ENCODE assay signal across 22 mouse cellular contexts in genomic region chr11:93263979-93264378, GRCm38 (mm10).
DNase-seq lines count a peak whose midpoint lies in the region; ATAC-seq and TF ChIP-seq lines count a peak whose summit lies in the region.
"Had no signal": no experiment of that assay in that cellular context is flagged by ENCODE, and none has a peak within 500 bp of the region (broad histone marks: within the 10 kb centered on the region; RNA-seq: fewer than 3 reads in every experiment).

No protein-coding gene starts in this region.

- no peaks in the 10 kb centered on the region for H3K4me1 ChIP-seq in intestine, embryonic 15.5 days (replicated peaks)
- no peaks in the 10 kb centered on the region for H3K4me1 ChIP-seq in intestine, postnatal 0 days (replicated peaks; ENCODE audit: control insufficient read depth, insufficient read depth, low read length)
- H3K4me1 ChIP-seq in intestine, embryonic 16.5 days (ENCODE audit: control insufficient read depth, insufficient read depth, low read length) = no peaks in the 10 kb centered on the region
- no peaks in the 10 kb centered on the region for H3K4me1 ChIP-seq in stomach, postnatal 0 days (replicated peaks; ENCODE audit: control insufficient read depth, insufficient read depth)

- no peak overlapping the region for H3K4me2 ChIP-seq in intestine, embryonic 15.5 days (replicated peaks)
- no peak overlapping the region for H3K4me2 ChIP-seq in intestine, postnatal 0 days (replicated peaks; ENCODE audit: low read depth)
- no peak overlapping the region for H3K4me2 ChIP-seq in intestine, embryonic 16.5 days (ENCODE audit: low read depth, low read length)
- no peak overlapping the region for H3K4me2 ChIP-seq in stomach, postnatal 0 days (replicated peaks; ENCODE audit: low read depth)

- DNase-seq in stomach, postnatal 0 days (ENCODE audit: low spot score) = no peak
- no peak for DNase-seq in frontal cortex, postnatal 10 days (ENCODE audit: low spot score in 2 of 2)
- DNase-seq in MN1 (ENCODE audit: low spot score) = no peak
- DNase-seq: adrenal gland, adult 2 months; adrenal gland, adult 8-10 months; adrenal gland, postnatal 10 days; adrenal gland, postnatal 14 days; adrenal gland, postnatal 25 days; adrenal gland, postnatal 36 days; B cell, adult 2 months; cerebellum, adult 11 months; cerebellum, adult 11-12 months; cerebellum, adult 18-20 months; cerebellum, adult 2 months had no signal

- TF ChIP-seq CTCF in intestine, postnatal 0 days (IDR thresholded peaks at IDR 0.05; ENCODE audit: low read depth) = no peak
- TF ChIP-seq CTCF in stomach, postnatal 0 days (IDR thresholded peaks at IDR 0.05; ENCODE audit: low read depth) = no peak

- 72% methylated on average over 3 of the region's 3 CpGs for WGBS in intestine, embryonic 15.5 days
- WGBS in intestine, postnatal 0 days = 46% methylated on average over 3 of the region's 3 CpGs
- WGBS in intestine, embryonic 16.5 days = 68% methylated on average over 3 of the region's 3 CpGs
- 59% methylated on average over 3 of the region's 3 CpGs for WGBS in stomach, postnatal 0 days

- TF ChIP-seq EP300 in stomach, postnatal 0 days (optimal IDR thresholded peaks at IDR 0.05) = no peak

- no peaks in the 10 kb centered on the region for H3K9me3 ChIP-seq in intestine, embryonic 15.5 days
- H3K9me3 ChIP-seq in intestine, postnatal 0 days (ENCODE audit: control insufficient read depth) = no peaks in the 10 kb centered on the region
- H3K9me3 ChIP-seq in intestine, embryonic 16.5 days (ENCODE audit: control insufficient read depth, low read length) = no peaks in the 10 kb centered on the region
- H3K9me3 ChIP-seq in stomach, postnatal 0 days (ENCODE audit: control insufficient read depth, low read length) = no peaks in the 10 kb centered on the region

- no peak overlapping the region for H3K27ac ChIP-seq in intestine, embryonic 15.5 days
- H3K27ac ChIP-seq in intestine, postnatal 0 days (ENCODE audit: low read depth, low read length) = no peak overlapping the region
- H3K27ac ChIP-seq in intestine, embryonic 16.5 days (ENCODE audit: low read length) = no peak overlapping the region
- no peak overlapping the region for H3K27ac ChIP-seq in stomach, postnatal 0 days (replicated peaks)

- H3K36me3 ChIP-seq in intestine, embryonic 15.5 days = no peaks in the 10 kb centered on the region
- no peaks in the 10 kb centered on the region for H3K36me3 ChIP-seq in intestine, postnatal 0 days (ENCODE audit: control insufficient read depth, insufficient read depth)
- H3K36me3 ChIP-seq in intestine, embryonic 16.5 days (ENCODE audit: control insufficient read depth, insufficient read depth, low read length) = no peaks in the 10 kb centered on the region
- H3K36me3 ChIP-seq in stomach, postnatal 0 days (ENCODE audit: control insufficient read depth, insufficient read depth, low read length) = no peaks in the 10 kb centered on the region
- H3K36me3 ChIP-seq: G1E had no signal

- H3K27me3 ChIP-seq in intestine, embryonic 15.5 days (replicated peaks) = no peaks in the 10 kb centered on the region
- H3K27me3 ChIP-seq in intestine, postnatal 0 days (replicated peaks; ENCODE audit: control insufficient read depth, insufficient read depth, low read length) = no peaks in the 10 kb centered on the region
- no peaks in the 10 kb centered on the region for H3K27me3 ChIP-seq in intestine, embryonic 16.5 days (replicated peaks; ENCODE audit: control insufficient read depth, insufficient read depth, low read length)
- no peaks in the 10 kb centered on the region for H3K27me3 ChIP-seq in stomach, postnatal 0 days (ENCODE audit: control insufficient read depth, insufficient read depth, low read length)
- H3K27me3 ChIP-seq: CH12.LX, Patski had no signal

- no peak overlapping the region for H3K4me3 ChIP-seq in intestine, embryonic 15.5 days (replicated peaks)
- H3K4me3 ChIP-seq in intestine, postnatal 0 days (ENCODE audit: low read depth, low read length) = no peak overlapping the region
- H3K4me3 ChIP-seq in intestine, embryonic 16.5 days (ENCODE audit: low read length) = no peak overlapping the region
- no peak overlapping the region for H3K4me3 ChIP-seq in stomach, postnatal 0 days (ENCODE audit: low read depth, low read length)

- H3K9ac ChIP-seq in intestine, embryonic 15.5 days = no peak overlapping the region
- H3K9ac ChIP-seq in intestine, postnatal 0 days (ENCODE audit: low read depth, low read length) = no peak overlapping the region
- H3K9ac ChIP-seq in intestine, embryonic 16.5 days (ENCODE audit: low read depth, low read length) = no peak overlapping the region
- H3K9ac ChIP-seq in stomach, postnatal 0 days (ENCODE audit: low read length) = no peak overlapping the region

- peak; percentile 61; the same call in 1 of the 2 replicates for ATAC-seq in intestine, embryonic 15.5 days
- no peak for ATAC-seq in intestine, postnatal 0 days
- ATAC-seq in intestine, embryonic 16.5 days = peak; percentile 63
- 0 out of 2 replicates have a peak, but pooled peaks have one; percentile 38 for ATAC-seq in stomach, postnatal 0 days (ENCODE audit: low FRiP score, low TSS enrichment)
- ATAC-seq: activated CD4-positive, CD25-positive, alpha-beta regulatory T cell, adult 4 months; CD4-positive, CD25-positive, alpha-beta regulatory T cell, adult 4 months; Patski had no signal
